Mouse (Mus musculus) liver, adult 2 months (tissue): ENCODE results near the gene Stxbp3.

ENCODE experiments used
- CTCF ChIP-seq: fragments of 200-500 bp; IDR thresholded peaks from 2 replicates; pipeline ENCODE4 v1.5.1; 2011; ENCODE audit warnings: low read depth, low read length, control low read depth
- POLR2A ChIP-seq: fragments of 200-500 bp; IDR thresholded peaks from 2 replicates; pipeline ENCODE4 v1.6.1; 2011; ENCODE audit warnings: low read length, control low read depth; ENCODE audit not compliant: insufficient read depth; ENCODE audit errors: extremely low read depth

DNA sequence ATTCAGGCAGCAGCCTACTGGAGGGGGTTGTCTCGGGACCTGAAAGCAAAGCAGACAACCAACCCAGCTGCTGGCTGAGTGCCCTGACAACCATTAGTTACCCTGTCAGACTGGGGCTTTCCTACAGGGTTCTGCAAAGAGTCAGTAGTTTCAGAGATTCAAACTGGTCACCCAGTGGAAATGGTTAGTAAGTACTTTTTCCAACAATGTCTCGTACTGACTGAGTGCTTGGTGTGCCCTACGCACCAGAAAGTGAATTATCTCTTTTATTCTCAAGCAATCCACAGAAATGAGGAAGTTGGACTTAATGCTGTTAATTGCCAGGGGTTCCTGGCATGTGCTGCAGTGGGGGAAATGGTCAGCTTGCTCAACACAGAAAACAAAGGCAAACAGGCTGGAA lies 10.2 kb upstream of the Stxbp3 start:
- TF ChIP-seq POLR2A (no peak), CTCF (no peak)
